24 mouse cellular contexts compared by ENCODE assay signal in genomic region chr17:32447195-32447594, GRCm38 (mm10). TPM values are rescaled to one million over a fixed set of nuclear protein-coding genes. Genes with fewer than 3 reads are reported as not detected.
DNase-seq lines count a peak whose midpoint lies in the region; ATAC-seq and TF ChIP-seq lines count a peak whose summit lies in the region.
"Had no signal": no experiment of that assay in that cellular context is flagged by ENCODE, and none has a peak within 500 bp of the region (broad histone marks: within the 10 kb centered on the region; RNA-seq: fewer than 3 reads in every experiment).

No protein-coding gene starts in this region.

- peak; percentile 25 for TF ChIP-seq CTCF in layer of hippocampus, adult 2 months (conservative IDR thresholded peaks at IDR 0.05)
- TF ChIP-seq CTCF in testis, adult 2 months (IDR thresholded peaks at IDR 0.05; ENCODE audit: control insufficient read depth, insufficient read depth, insufficient replicate concordance, low read depth, low read length) = peak; percentile 9; the same call in 1 of the 2 replicates
- TF ChIP-seq CTCF in ES-Bruce4 (IDR thresholded peaks at IDR 0.05; ENCODE audit: low read depth, low read length) = peak; percentile 14

- H3K4me1 ChIP-seq in testis, adult 2 months (ENCODE audit: control insufficient read depth, insufficient read depth, low read length) = no peaks in the 10 kb centered on the region
- H3K4me1 ChIP-seq in ES-Bruce4 (ENCODE audit: control insufficient read depth, insufficient read depth, low read length) = peaks cover 3% of the 10 kb centered on the region
- H3K4me1 ChIP-seq: forebrain, embryonic 13.5 days had no signal

- no peak for ATAC-seq in activated CD4-positive, CD25-positive, alpha-beta regulatory T cell, adult 4 months
- ATAC-seq: forebrain, embryonic 13.5 days; forebrain, postnatal 0 days; hindbrain, postnatal 0 days had no signal

- TF ChIP-seq POLR2A in testis, adult 2 months (IDR thresholded peaks at IDR 0.05; ENCODE audit: control insufficient read depth, low read depth, low read length) = no peak
- no peak for TF ChIP-seq POLR2A in ES-Bruce4 (IDR thresholded peaks at IDR 0.05; ENCODE audit: insufficient read depth, low read length)

- TF ChIP-seq EP300 in ES-Bruce4 (IDR thresholded peaks at IDR 0.05; ENCODE audit: insufficient read depth, low read depth, low read length) = no peak

- H3K9ac ChIP-seq in ES-Bruce4 (ENCODE audit: low read depth, poor library complexity, severe bottlenecking) = no peak overlapping the region
- H3K9ac ChIP-seq: forebrain, embryonic 13.5 days; forebrain, postnatal 0 days; heart, embryonic 13.5 days; hindbrain, embryonic 13.5 days had no signal

- no peaks in the 10 kb centered on the region for H3K27me3 ChIP-seq in testis, adult 2 months (ENCODE audit: control insufficient read depth, insufficient read depth, low read length)
- no peaks in the 10 kb centered on the region for H3K27me3 ChIP-seq in ES-Bruce4 (ENCODE audit: control insufficient read depth, insufficient read depth, low read length, poor library complexity, severe bottlenecking)

- no peak for DNase-seq in layer of hippocampus, adult 2 months (ENCODE audit: low spot score in 2 of 2)
- DNase-seq in layer of hippocampus, adult 9-10 months (ENCODE audit: low spot score) = no peak
- DNase-seq in testis, postnatal 10 days (ENCODE audit: low spot score) = no peak
- DNase-seq in ZHBTc4 (ENCODE audit: low read depth, low spot score) = peak; percentile 64
- no peak for DNase-seq in adrenal gland, adult 18-20 months (ENCODE audit: low spot score in 2 of 2)
- DNase-seq: adrenal gland, adult 2 months; adrenal gland, postnatal 25 days; cerebellum, adult 2 months; cerebellum, postnatal 10 days; forebrain, postnatal 0 days; heart, postnatal 4 days; kidney, adult 11 months had no signal

- H3K36me3 ChIP-seq in testis, adult 2 months (ENCODE audit: control insufficient read depth, insufficient read depth, low read length) = no peaks in the 10 kb centered on the region
- no peaks in the 10 kb centered on the region for H3K36me3 ChIP-seq in ES-Bruce4 (ENCODE audit: control insufficient read depth, insufficient read depth, low read length, poor library complexity, severe bottlenecking)
- H3K36me3 ChIP-seq: embryonic facial prominence, embryonic 10.5 days; heart, embryonic 13.5 days; hindbrain, embryonic 13.5 days had no signal

- H3K4me3 ChIP-seq in layer of hippocampus, adult 2 months = no peak overlapping the region
- no peak overlapping the region for H3K4me3 ChIP-seq in testis, adult 2 months (ENCODE audit: control insufficient read depth, low read depth, low read length)
- H3K4me3 ChIP-seq in ES-Bruce4 (ENCODE audit: low read depth, low read length) = no peak overlapping the region
- H3K4me3 ChIP-seq: embryonic facial prominence, embryonic 10.5 days; forebrain, embryonic 13.5 days; heart, embryonic 13.5 days; hindbrain, embryonic 13.5 days had no signal

- peaks cover 7% of the 10 kb centered on the region for H3K9me3 ChIP-seq in ES-Bruce4 (replicated peaks; ENCODE audit: control insufficient read depth, insufficient read depth, low read length, poor library complexity, severe bottlenecking)
- H3K9me3 ChIP-seq: embryonic facial prominence, embryonic 10.5 days; hindbrain, embryonic 13.5 days had no signal

- no peak overlapping the region for H3K27ac ChIP-seq in layer of hippocampus, adult 2 months
- H3K27ac ChIP-seq in testis, adult 2 months (ENCODE audit: control insufficient read depth, insufficient read depth, low read depth, low read length) = no peak overlapping the region
- H3K27ac ChIP-seq in ES-Bruce4 (ENCODE audit: insufficient read depth, low read length) = no peak overlapping the region
- H3K27ac ChIP-seq: embryonic facial prominence, embryonic 10.5 days; forebrain, embryonic 13.5 days; heart, embryonic 13.5 days; hindbrain, embryonic 13.5 days; hindbrain, postnatal 0 days had no signal

RNA-seq across cellular contexts. Expression of gene Cyp4f39, which starts 5.3 kb away (rescaled TPM):
- total RNA-seq in layer of hippocampus, adult 2 months (2021) = not detected
- 67.7 and 68.8 TPM in 2 replicates for polyA plus RNA-seq in testis, adult 2 months (2012; rRNA removed)
- 0.88 and 1.2 TPM in 2 replicates for polyA plus RNA-seq in ES-Bruce4 (2011; ENCODE audit: insufficient read depth, insufficient read length, low read depth, missing spikeins)
- not detected for total RNA-seq in adrenal gland, adult 18-20 months (2021)
- polyA plus RNA-seq in activated CD4-positive, CD25-positive, alpha-beta regulatory T cell, adult 4 months (2017; shearing (Covaris generic)) = under 1 TPM in 1 of 2 experiments, not detected in 1; 0.68 TPM
- total RNA-seq: adrenal gland, adult 2 months; adrenal gland, postnatal 25 days; gastrocnemius, postnatal 4 days had no signal
- polyA plus RNA-seq: adrenal gland, adult 2 months had no signal

RNA-seq across cellular contexts. Expression of gene Pglyrp2, which starts 23.2 kb away (rescaled TPM):
- not detected for total RNA-seq in layer of hippocampus, adult 2 months (2021)
- 2.0 and 2.4 TPM in 2 replicates for polyA plus RNA-seq in testis, adult 2 months (2012; rRNA removed)
- polyA plus RNA-seq in ES-Bruce4 (2011; ENCODE audit: insufficient read depth, insufficient read length, low read depth, missing spikeins) = not detected in 2 replicates
- total RNA-seq in adrenal gland, adult 18-20 months (2021) = under 1 TPM; 0.17 to 0.54 TPM
- 10 to 100 TPM; 68.7 to 79.5 TPM for polyA plus RNA-seq in activated CD4-positive, CD25-positive, alpha-beta regulatory T cell, adult 4 months (2017; shearing (Covaris generic))
- total RNA-seq: forebrain, postnatal 0 days; gastrocnemius, adult 8-10 months; heart, adult 8-10 months; heart, postnatal 4 days; hindbrain, postnatal 0 days had no signal
- polyA plus RNA-seq: cerebellum, adult 2 months; embryonic facial prominence, embryonic 10.5 days; forebrain, embryonic 13.5 days; forebrain, postnatal 0 days; heart, postnatal 0 days; hindbrain, postnatal 0 days had no signal

RNA-seq across cellular contexts. Expression of gene Rasal3, which starts 43.8 kb away (rescaled TPM):
- total RNA-seq in layer of hippocampus, adult 2 months (2021) = 1 to 10 TPM; 2.9 to 4.6 TPM
- polyA plus RNA-seq in testis, adult 2 months (2012; rRNA removed) = 3.7 and 5.3 TPM in 2 replicates
- 0.20 and 0.96 TPM in 2 replicates for polyA plus RNA-seq in ES-Bruce4 (2011; ENCODE audit: insufficient read depth, insufficient read length, low read depth, missing spikeins)
- 1 to 10 TPM; 2.0 to 3.0 TPM for total RNA-seq in adrenal gland, adult 18-20 months (2021)
- 100 to 1,000 TPM; 123 to 158 TPM for polyA plus RNA-seq in activated CD4-positive, CD25-positive, alpha-beta regulatory T cell, adult 4 months (2017; shearing (Covaris generic))
- total RNA-seq: gastrocnemius, adult 8-10 months had no signal

RNA-seq across cellular contexts. Expression of gene Wiz, which starts 58.0 kb away (rescaled TPM):
- 10 to 100 TPM; 55.0 to 57.2 TPM for total RNA-seq in layer of hippocampus, adult 2 months (2021)
- 25.2 and 26.3 TPM in 2 replicates for polyA plus RNA-seq in testis, adult 2 months (2012; rRNA removed)
- polyA plus RNA-seq in ES-Bruce4 (2011; ENCODE audit: insufficient read depth, insufficient read length, low read depth, missing spikeins) = 56.3 and 69.9 TPM in 2 replicates
- 10 to 100 TPM; 42.5 to 49.1 TPM for total RNA-seq in adrenal gland, adult 18-20 months (2021)
- polyA plus RNA-seq in activated CD4-positive, CD25-positive, alpha-beta regulatory T cell, adult 4 months (2017; shearing (Covaris generic)) = 10 to 100 TPM; 11.9 TPM

RNA-seq across cellular contexts. Expression of gene Cyp4f17, which starts 58.7 kb away (rescaled TPM):
- 1 to 10 TPM; 3.2 to 4.4 TPM for total RNA-seq in layer of hippocampus, adult 2 months (2021)
- 1.4 TPM in 2 replicates for polyA plus RNA-seq in testis, adult 2 months (2012; rRNA removed)
- 10.4 and 11.5 TPM in 2 replicates for polyA plus RNA-seq in ES-Bruce4 (2011; ENCODE audit: insufficient read depth, insufficient read length, low read depth, missing spikeins)
- total RNA-seq in adrenal gland, adult 18-20 months (2021) = 10 to 100 TPM; 11.3 to 12.4 TPM
- 1 to 10 TPM; 7.5 to 8.8 TPM for polyA plus RNA-seq in activated CD4-positive, CD25-positive, alpha-beta regulatory T cell, adult 4 months (2017; shearing (Covaris generic))

Comparison
In these comparisons a context has a peak if more than half of its experiments do, and no peak if none do; other contexts are left out.
1. RNA of gene Cyp4f39, which starts 5.3 kb away (polyA plus RNA-seq): 67.7 to 68.8 TPM in testis, adult 2 months; 0.88 to 1.2 TPM in ES-Bruce4 and 0.68 TPM in activated CD4-positive, CD25-positive, alpha-beta regulatory T cell, adult 4 months; every median in the first group is over 10 times any median in the second.
2. RNA of gene Pglyrp2, which starts 23.2 kb away (polyA plus RNA-seq): 68.7 to 79.5 TPM in activated CD4-positive, CD25-positive, alpha-beta regulatory T cell, adult 4 months; 2.0 to 2.4 TPM in testis, adult 2 months and not detected in ES-Bruce4; every median in the first group is over 10 times any median in the second.
3. RNA of gene Rasal3, which starts 43.8 kb away (polyA plus RNA-seq): 123 to 158 TPM in activated CD4-positive, CD25-positive, alpha-beta regulatory T cell, adult 4 months; 3.7 to 5.3 TPM in testis, adult 2 months and 0.20 to 0.96 TPM in ES-Bruce4; every median in the first group is over 10 times any median in the second.
4. Peak in every context shown above with its lines, with median percentiles within 50 percentile points of each other: CTCF ChIP-seq.